Mouse (Mus musculus): ENCODE measurements around the gene Pitx1. TPM values are rescaled to one million over a fixed set of nuclear protein-coding genes. Genes with fewer than 3 reads are reported as not detected.

The Pitx1 gene
- polyA plus RNA-seq, 1 experiment from 2014 or later, result 0.25 TPM

- no peak overlapping the region for H3K27ac ChIP-seq (ENCODE audit: low read depth, low read length)
- 4% methylated on average over 5 of the region's 5 CpGs for WGBS
- peak; percentile 94 for DNase-seq (ENCODE audit: low spot score, missing footprints)
Measured at GRCm38 (mm10) chr13:55834667-55835066, 1.3 kb downstream of the Pitx1 start.

GRCm38 (mm10) chr13:55833921-55834320 is 2.1 kb downstream of the Pitx1 start:
- ATAC-seq (ENCODE audit: low FRiP score) (no peak), DNase-seq (ENCODE audit: low spot score, missing footprints) (peak; percentile 95)
- Histone ChIP-seq H3K36me3 (ENCODE audit: control insufficient read depth, insufficient read depth, low read length) (no peaks in the 10 kb centered on the region), H3K4me1 (ENCODE audit: control insufficient read depth, insufficient read depth, low read length) (peaks cover 22% of the 10 kb centered on the region), H3K27me3 (ENCODE audit: control insufficient read depth, insufficient read depth, low read length) (peaks cover 98% of the 10 kb centered on the region), H3K4me2 (no peak overlapping the region), H3K4me3 (ENCODE audit: low read depth, low read length) (no peak overlapping the region), H3K9ac (ENCODE audit: low read length) (no peak overlapping the region), H3K27ac (ENCODE audit: low read depth, low read length) (no peak overlapping the region), H3K9me3 (ENCODE audit: control insufficient read depth, low read length) (no peaks in the 10 kb centered on the region)
- 2% methylated on average over 7 of the region's 7 CpGs for WGBS

More at GRCm38 (mm10) chr13:55834667-55835066, 1.3 kb downstream of the Pitx1 start:
- Histone ChIP-seq H3K4me2 (no peak overlapping the region), H3K4me1 (ENCODE audit: control insufficient read depth, insufficient read depth, low read length) (peaks cover 22% of the 10 kb centered on the region), H3K4me3 (ENCODE audit: low read depth, low read length) (no peak overlapping the region), H3K36me3 (ENCODE audit: control insufficient read depth, insufficient read depth, low read length) (no peaks in the 10 kb centered on the region), H3K27me3 (ENCODE audit: control insufficient read depth, insufficient read depth, low read length) (peaks cover 99% of the 10 kb centered on the region), H3K9ac (ENCODE audit: low read length) (no peak overlapping the region), H3K9me3 (ENCODE audit: control insufficient read depth, low read length) (no peaks in the 10 kb centered on the region)
- ATAC-seq (ENCODE audit: low FRiP score), result no peak

GRCm38 (mm10) chr13:55832602-55833001 is 3.4 kb downstream of the Pitx1 start:
- no peak overlapping the region for H3K27ac ChIP-seq (ENCODE audit: low read depth, low read length)
- H3K4me1 ChIP-seq (ENCODE audit: control insufficient read depth, insufficient read depth, low read length), result peaks cover 25% of the 10 kb centered on the region
- H3K27me3 ChIP-seq (ENCODE audit: control insufficient read depth, insufficient read depth, low read length), result peaks cover 99% of the 10 kb centered on the region
- H3K4me3 ChIP-seq (ENCODE audit: low read depth, low read length), result no peak overlapping the region
- H3K4me2 ChIP-seq, result no peak overlapping the region
- H3K36me3 ChIP-seq (ENCODE audit: control insufficient read depth, insufficient read depth, low read length), result no peaks in the 10 kb centered on the region
- WGBS, result 28% methylated on average over 1 of the region's 1 CpGs
- DNase-seq (ENCODE audit: low spot score, missing footprints), result peak; percentile 86
- H3K9me3 ChIP-seq (ENCODE audit: control insufficient read depth, low read length), result no peaks in the 10 kb centered on the region
- ATAC-seq (ENCODE audit: low FRiP score), result no peak
- H3K9ac ChIP-seq (ENCODE audit: low read length), result no peak overlapping the region

DNA sequence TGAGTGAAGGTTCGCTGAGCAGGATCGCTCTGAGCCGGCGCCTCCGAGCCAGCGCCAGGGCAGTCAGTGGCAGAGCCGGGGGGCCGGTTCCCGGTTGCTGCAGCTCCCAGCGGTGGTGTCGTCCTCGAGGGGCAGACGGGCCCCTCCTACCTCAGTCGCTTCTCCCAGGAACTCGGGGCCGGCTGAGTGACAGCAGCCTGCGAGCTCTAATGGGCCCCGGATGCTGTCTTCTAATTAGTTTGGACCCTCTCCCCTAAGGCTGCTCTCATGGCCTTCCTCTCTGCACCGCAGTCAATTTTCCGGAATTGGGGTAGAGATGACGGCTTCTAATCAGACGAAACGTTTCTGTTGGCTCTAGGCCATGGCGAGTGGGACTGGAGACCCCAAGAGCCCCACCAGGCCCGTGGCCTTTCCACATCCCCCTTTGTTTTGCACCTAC is 4.3 kb downstream of the Pitx1 start:
- DNase-seq (ENCODE audit: low spot score, missing footprints), result peak; percentile 94
- peak overlapping the region; percentile 30 for H3K4me2 ChIP-seq
- no peak for ATAC-seq (ENCODE audit: low FRiP score)

GRCm38 (mm10) chr13:55830833-55831721 is 4.9 kb downstream of the Pitx1 start:
- H3K9ac ChIP-seq (ENCODE audit: low read length), result 0 out of 2 replicates have a peak overlapping the region, but pooled peaks have one; percentile 16
- ATAC-seq (ENCODE audit: low FRiP score) (no peak), DNase-seq (ENCODE audit: low spot score, missing footprints) (peak; percentile 95)
- H3K27me3 ChIP-seq (ENCODE audit: control insufficient read depth, insufficient read depth, low read length), result peaks cover 93% of the 10 kb centered on the region
- peak overlapping the region; percentile 21 for H3K4me3 ChIP-seq (ENCODE audit: low read depth, low read length)
- H3K9me3 ChIP-seq (ENCODE audit: control insufficient read depth, low read length), result no peaks in the 10 kb centered on the region
- H3K4me1 ChIP-seq (ENCODE audit: control insufficient read depth, insufficient read depth, low read length), result peaks cover 18% of the 10 kb centered on the region
- under 1% methylated on average over 53 of the region's 82 CpGs for WGBS
- no peak overlapping the region for H3K27ac ChIP-seq (ENCODE audit: low read depth, low read length)
- H3K4me2 ChIP-seq, result peak overlapping the region; percentile 30
- no peaks in the 10 kb centered on the region for H3K36me3 ChIP-seq (ENCODE audit: control insufficient read depth, insufficient read depth, low read length)

More for the DNA sequence above, 4.3 kb downstream of the Pitx1 start:
- Histone ChIP-seq H3K27me3 (ENCODE audit: control insufficient read depth, insufficient read depth, low read length) (peaks cover 95% of the 10 kb centered on the region), H3K27ac (ENCODE audit: low read depth, low read length) (no peak overlapping the region), H3K36me3 (ENCODE audit: control insufficient read depth, insufficient read depth, low read length) (no peaks in the 10 kb centered on the region), H3K9ac (ENCODE audit: low read length) (no peak overlapping the region), H3K4me1 (ENCODE audit: control insufficient read depth, insufficient read depth, low read length) (peaks cover 20% of the 10 kb centered on the region), H3K4me3 (ENCODE audit: low read depth, low read length) (no peak overlapping the region), H3K9me3 (ENCODE audit: control insufficient read depth, low read length) (no peaks in the 10 kb centered on the region)
- WGBS, result under 1% methylated on average over 25 of the region's 25 CpGs

GRCm38 (mm10) chr13:55830081-55830832 is 5.7 kb downstream of the Pitx1 start:
- WGBS, result under 1% methylated on average over 48 of the region's 48 CpGs
- peaks cover 93% of the 10 kb centered on the region for H3K27me3 ChIP-seq (ENCODE audit: control insufficient read depth, insufficient read depth, low read length)
- H3K4me1 ChIP-seq (ENCODE audit: control insufficient read depth, insufficient read depth, low read length), result peaks cover 15% of the 10 kb centered on the region
- no peak overlapping the region for H3K9ac ChIP-seq (ENCODE audit: low read length)
- H3K9me3 ChIP-seq (ENCODE audit: control insufficient read depth, low read length), result no peaks in the 10 kb centered on the region
- H3K36me3 ChIP-seq (ENCODE audit: control insufficient read depth, insufficient read depth, low read length), result no peaks in the 10 kb centered on the region
- H3K4me2 ChIP-seq, result no peak overlapping the region; the same call in 1 of the 2 replicates
- ATAC-seq (ENCODE audit: low FRiP score) (peak; percentile 28; the same call in 1 of the 2 replicates), DNase-seq (ENCODE audit: low spot score, missing footprints) (peak; percentile 97)
- H3K4me3 ChIP-seq (ENCODE audit: low read depth, low read length), result peak overlapping the region; percentile 21
- no peak overlapping the region for H3K27ac ChIP-seq (ENCODE audit: low read depth, low read length)

- no peak overlapping the region for H3K4me2 ChIP-seq
- DNase-seq (ENCODE audit: low spot score, missing footprints) (peak; percentile 97), ATAC-seq (ENCODE audit: low FRiP score) (no peak)
- peaks cover 93% of the 10 kb centered on the region for H3K27me3 ChIP-seq (ENCODE audit: control insufficient read depth, insufficient read depth, low read length)
- H3K9ac ChIP-seq (ENCODE audit: low read length), result no peak overlapping the region
- under 1% methylated on average over 12 of the region's 12 CpGs for WGBS
- no peak overlapping the region for H3K4me3 ChIP-seq (ENCODE audit: low read depth, low read length)
- no peak overlapping the region for H3K27ac ChIP-seq (ENCODE audit: low read depth, low read length)
- no peaks in the 10 kb centered on the region for H3K9me3 ChIP-seq (ENCODE audit: control insufficient read depth, low read length)
- no peaks in the 10 kb centered on the region for H3K36me3 ChIP-seq (ENCODE audit: control insufficient read depth, insufficient read depth, low read length)
- peaks cover 15% of the 10 kb centered on the region for H3K4me1 ChIP-seq (ENCODE audit: control insufficient read depth, insufficient read depth, low read length)
Measured at GRCm38 (mm10) chr13:55829018-55829655, 6.9 kb downstream of the Pitx1 start.

DNA sequence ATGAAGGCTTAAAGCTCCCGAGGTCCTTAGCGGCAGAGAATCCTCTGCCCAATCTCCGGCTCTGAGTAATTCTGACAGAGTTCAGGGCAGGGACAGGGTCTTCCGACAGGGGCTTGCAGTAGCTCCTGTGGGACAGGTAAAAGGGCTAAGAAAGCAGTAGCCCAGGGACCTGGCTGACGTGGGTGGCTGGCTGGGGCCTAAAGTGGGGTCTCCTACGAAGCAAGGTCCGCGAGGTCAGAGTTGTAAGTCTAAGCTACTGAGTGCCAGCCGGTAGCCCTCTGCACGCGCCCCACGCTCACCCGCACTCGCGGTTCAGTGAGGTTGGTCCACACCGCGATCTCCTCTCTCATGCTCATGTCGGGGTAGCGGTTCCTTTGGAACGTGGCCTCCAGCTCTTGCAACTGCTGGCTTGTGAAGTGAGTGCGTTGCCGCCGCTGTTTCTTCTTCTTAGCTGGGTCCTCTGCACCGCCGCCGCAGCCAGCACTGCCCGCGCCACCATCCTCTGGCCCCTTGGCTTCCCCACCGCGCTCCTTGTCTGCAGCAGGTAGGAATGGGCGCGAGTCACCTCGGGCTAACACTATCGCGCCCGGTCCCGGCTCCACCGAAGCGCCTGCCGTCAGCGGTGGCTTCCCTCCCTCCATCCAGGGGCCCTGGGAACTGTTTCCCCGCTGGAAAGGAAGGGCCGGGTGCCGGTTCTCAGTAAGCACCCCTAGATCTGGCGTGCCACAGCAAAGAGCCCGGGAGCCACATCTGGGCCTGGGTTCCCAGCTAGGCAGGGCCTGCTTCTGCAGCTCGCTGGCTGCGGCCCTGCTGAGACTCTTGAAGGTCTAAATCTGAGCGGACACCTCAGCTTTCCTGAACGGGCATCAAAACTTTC is 7.6 kb downstream of the Pitx1 start:
- Histone ChIP-seq H3K27ac (ENCODE audit: low read depth, low read length) (no peak overlapping the region), H3K4me2 (no peak overlapping the region), H3K4me3 (ENCODE audit: low read depth, low read length) (no peak overlapping the region), H3K9me3 (ENCODE audit: control insufficient read depth, low read length) (no peaks in the 10 kb centered on the region), H3K36me3 (ENCODE audit: control insufficient read depth, insufficient read depth, low read length) (no peaks in the 10 kb centered on the region), H3K27me3 (ENCODE audit: control insufficient read depth, insufficient read depth, low read length) (peaks cover 93% of the 10 kb centered on the region), H3K9ac (ENCODE audit: low read length) (no peak overlapping the region), H3K4me1 (ENCODE audit: control insufficient read depth, insufficient read depth, low read length) (peaks cover 15% of the 10 kb centered on the region)
- 1% methylated on average over 50 of the region's 50 CpGs for WGBS
- DNase-seq (ENCODE audit: low spot score, missing footprints), result peak; percentile 98
- ATAC-seq (ENCODE audit: low FRiP score), result no peak

Measured in midbrain, embryonic 11.5 days (tissue).